Mouse (Mus musculus) brain, embryonic 18.5 days (tissue): Measurements from ENCODE around the gene Shc1.

ENCODE experiments used
- DNase-seq: peaks from one replicate; pipeline ENCODE4 v3.0.0-alpha.2; 2012; ENCODE audit warnings: low read depth, low spot score

The Shc1 gene

GRCm38 (mm10) chr3:89390111-89390515 lies 28.1 kb upstream of the Shc1 start:
- DNase-seq = no peak

GRCm38 (mm10) chr3:89390699-89391662 lies 27.3 kb upstream of the Shc1 start:
- DNase-seq = no peak

GRCm38 (mm10) chr3:89391663-89392511 lies 26.4 kb upstream of the Shc1 start:
- no peak for DNase-seq

- DNase-seq = no peak
Observed at GRCm38 (mm10) chr3:89392871-89393311, 25.4 kb upstream of the Shc1 start.

- DNase-seq = peak; percentile 79
Observed at GRCm38 (mm10) chr3:89393605-89394004, 24.6 kb upstream of the Shc1 start.

GRCm38 (mm10) chr3:89394006-89394893 lies 24.0 kb upstream of the Shc1 start, which contains the start of gene Zbtb7b:
Gene Zbtb7b, minus strand, starts transcription at chr3:89394776.
- no peak for DNase-seq

- DNase-seq = no peak
Observed at GRCm38 (mm10) chr3:89394894-89395256, 23.4 kb upstream of the Shc1 start.

GRCm38 (mm10) chr3:89395419-89395805 lies 22.8 kb upstream of the Shc1 start:
- DNase-seq = no peak

GRCm38 (mm10) chr3:89395806-89396653 lies 22.2 kb upstream of the Shc1 start:
- no peak for DNase-seq

- no peak for DNase-seq
Observed at GRCm38 (mm10) chr3:89396654-89397005, 21.6 kb upstream of the Shc1 start.

GRCm38 (mm10) chr3:89401329-89401728 lies 16.9 kb upstream of the Shc1 start:
- DNase-seq = no peak

GRCm38 (mm10) chr3:89402693-89403092 lies 15.6 kb upstream of the Shc1 start, which contains the start of gene Lenep:
Gene Lenep, minus strand, starts transcription at chr3:89402793.
- no peak for DNase-seq

GRCm38 (mm10) chr3:89406887-89407286 lies 11.4 kb upstream of the Shc1 start:
- no peak for DNase-seq

- no peak for DNase-seq
Observed at GRCm38 (mm10) chr3:89408448-89408847, 9.8 kb upstream of the Shc1 start.

GRCm38 (mm10) chr3:89409701-89410100 lies 8.5 kb upstream of the Shc1 start:
- no peak for DNase-seq

- no peak for DNase-seq
Observed at GRCm38 (mm10) chr3:89410864-89411263, 7.4 kb upstream of the Shc1 start.

GRCm38 (mm10) chr3:89411490-89412393 lies 6.5 kb upstream of the Shc1 start, which contains the start of gene Flad1:
Gene Flad1, minus strand, starts transcription at chr3:89411870.
- peak; percentile 99 for DNase-seq

GRCm38 (mm10) chr3:89416158-89416557 lies 2.1 kb upstream of the Shc1 start:
- no peak for DNase-seq

- DNase-seq = no peak
Observed at GRCm38 (mm10) chr3:89417131-89417530, 1.1 kb upstream of the Shc1 start.
